In genomic region chr9:58539886-58540285, GRCm38 (mm10) we compare ENCODE assay signal across 8 mouse cellular contexts. TPM values are rescaled to one million over a fixed set of nuclear protein-coding genes. Genes with fewer than 3 reads are reported as not detected.
DNase-seq lines count a peak whose midpoint lies in the region; ATAC-seq and TF ChIP-seq lines count a peak whose summit lies in the region.

No protein-coding gene starts in this region.

- TF ChIP-seq EP300 in ES-Bruce4 (IDR thresholded peaks at IDR 0.05; ENCODE audit: insufficient read depth, low read depth, low read length): no peak

- H3K27me3 ChIP-seq in hindbrain, embryonic 10.5 days (ENCODE audit: insufficient read depth, poor library complexity, severe bottlenecking): no peaks in the 10 kb centered on the region
- no peaks in the 10 kb centered on the region for H3K27me3 ChIP-seq in hindbrain, embryonic 16.5 days (replicated peaks; ENCODE audit: control insufficient read depth, insufficient read depth, low read length)
- H3K27me3 ChIP-seq in ES-Bruce4 (ENCODE audit: control insufficient read depth, insufficient read depth, low read length, poor library complexity, severe bottlenecking): no peaks in the 10 kb centered on the region
- H3K27me3 ChIP-seq in forebrain, embryonic 12.5 days: no peaks in the 10 kb centered on the region
- no peaks in the 10 kb centered on the region for H3K27me3 ChIP-seq in midbrain, embryonic 16.5 days (ENCODE audit: control insufficient read depth, insufficient read depth, low read depth, low read length)

- intact Hi-C loops in left cerebral cortex, postnatal 25 days (cut with DNase I): loop anchor here (1.0 to 5.0 kb wide), 4 partner anchors 38 to 332 kb away; no protein-coding TSS in a partner anchor

- TF ChIP-seq POLR2A in ES-Bruce4 (IDR thresholded peaks at IDR 0.05; ENCODE audit: insufficient read depth, low read length): no peak

- peaks cover 18% of the 10 kb centered on the region for H3K4me1 ChIP-seq in hindbrain, embryonic 10.5 days (replicated peaks)
- peaks cover 11% of the 10 kb centered on the region for H3K4me1 ChIP-seq in hindbrain, embryonic 16.5 days (ENCODE audit: control insufficient read depth, insufficient read depth, low read depth, low read length)
- H3K4me1 ChIP-seq in ES-Bruce4 (ENCODE audit: control insufficient read depth, insufficient read depth, low read length): no peaks in the 10 kb centered on the region
- H3K4me1 ChIP-seq in forebrain, embryonic 12.5 days: peaks cover 6% of the 10 kb centered on the region; the same call in 1 of the 2 replicates
- H3K4me1 ChIP-seq in midbrain, embryonic 16.5 days (ENCODE audit: control insufficient read depth, insufficient read depth, low read length): peaks cover 4% of the 10 kb centered on the region; the same call in 1 of the 2 replicates

- H3K36me3 ChIP-seq in hindbrain, embryonic 10.5 days: peaks cover 28% of the 10 kb centered on the region
- peaks cover 11% of the 10 kb centered on the region for H3K36me3 ChIP-seq in hindbrain, embryonic 16.5 days (ENCODE audit: control insufficient read depth, insufficient read depth, low read length)
- H3K36me3 ChIP-seq in ES-Bruce4 (ENCODE audit: control insufficient read depth, insufficient read depth, low read length, poor library complexity, severe bottlenecking): no peaks in the 10 kb centered on the region
- peaks cover 25% of the 10 kb centered on the region for H3K36me3 ChIP-seq in forebrain, embryonic 12.5 days (replicated peaks)
- peaks cover 15% of the 10 kb centered on the region for H3K36me3 ChIP-seq in midbrain, embryonic 16.5 days (ENCODE audit: control insufficient read depth, insufficient read depth, low read length)

- H3K27ac ChIP-seq in hindbrain, embryonic 10.5 days: no peak overlapping the region
- no peak overlapping the region for H3K27ac ChIP-seq in hindbrain, embryonic 16.5 days (ENCODE audit: low read depth, low read length)
- no peak overlapping the region for H3K27ac ChIP-seq in ES-Bruce4 (ENCODE audit: insufficient read depth, low read length)
- H3K27ac ChIP-seq in forebrain, embryonic 12.5 days: no peak overlapping the region
- no peak overlapping the region for H3K27ac ChIP-seq in midbrain, embryonic 16.5 days (ENCODE audit: low read length)

- TF ChIP-seq CTCF in ES-Bruce4 (IDR thresholded peaks at IDR 0.05; ENCODE audit: low read depth, low read length): peak; percentile 43

- no peak overlapping the region for H3K4me2 ChIP-seq in hindbrain, embryonic 16.5 days (ENCODE audit: low read length)
- H3K4me2 ChIP-seq in forebrain, embryonic 12.5 days: no peak overlapping the region
- H3K4me2 ChIP-seq in midbrain, embryonic 16.5 days (ENCODE audit: low read length): no peak overlapping the region

- H3K4me3 ChIP-seq in hindbrain, embryonic 10.5 days: no peak overlapping the region
- no peak overlapping the region for H3K4me3 ChIP-seq in hindbrain, embryonic 16.5 days (ENCODE audit: low read length)
- no peak overlapping the region for H3K4me3 ChIP-seq in ES-Bruce4 (ENCODE audit: low read depth, low read length)
- H3K4me3 ChIP-seq in forebrain, embryonic 12.5 days (replicated peaks): no peak overlapping the region
- no peak overlapping the region for H3K4me3 ChIP-seq in midbrain, embryonic 16.5 days (ENCODE audit: low read depth, low read length)

- 48% methylated on average over 5 of the region's 5 CpGs for WGBS in hindbrain, embryonic 10.5 days
- 45% methylated on average over 5 of the region's 5 CpGs for WGBS in hindbrain, embryonic 16.5 days
- WGBS in forebrain, embryonic 12.5 days: 47% methylated on average over 5 of the region's 5 CpGs
- WGBS in midbrain, embryonic 16.5 days: 52% methylated on average over 5 of the region's 5 CpGs

- no peak overlapping the region for H3K9ac ChIP-seq in hindbrain, embryonic 16.5 days (ENCODE audit: low read depth, low read length)
- H3K9ac ChIP-seq in ES-Bruce4 (ENCODE audit: low read depth, poor library complexity, severe bottlenecking): no peak overlapping the region
- no peak overlapping the region for H3K9ac ChIP-seq in forebrain, embryonic 12.5 days
- H3K9ac ChIP-seq in midbrain, embryonic 16.5 days (ENCODE audit: low read depth, low read length): no peak overlapping the region

- H3K9me3 ChIP-seq in hindbrain, embryonic 10.5 days: no peaks in the 10 kb centered on the region
- no peaks in the 10 kb centered on the region for H3K9me3 ChIP-seq in hindbrain, embryonic 16.5 days (ENCODE audit: control insufficient read depth, low read length)
- H3K9me3 ChIP-seq in ES-Bruce4 (replicated peaks; ENCODE audit: control insufficient read depth, insufficient read depth, low read length, poor library complexity, severe bottlenecking): no peaks in the 10 kb centered on the region
- no peaks in the 10 kb centered on the region for H3K9me3 ChIP-seq in forebrain, embryonic 12.5 days
- H3K9me3 ChIP-seq in midbrain, embryonic 16.5 days (replicated peaks; ENCODE audit: control insufficient read depth, low read length, poor library complexity, severe bottlenecking): no peaks in the 10 kb centered on the region

- ATAC-seq in hindbrain, embryonic 16.5 days: no peak
- ATAC-seq in forebrain, embryonic 12.5 days (ENCODE audit: low FRiP score): 0 out of 2 replicates have a peak, but pooled peaks have one; percentile 27
- ATAC-seq in midbrain, embryonic 16.5 days: peak; percentile 66; the same call in 1 of the 2 replicates

- DNase-seq in hindbrain, embryonic 10.5 days (ENCODE audit: low spot score): peak; percentile 46
- DNase-seq in c-Kit-negative CD71-positive TER-119-positive erythroid progenitor cells, embryonic 14.5 days (ENCODE audit: low read depth, low spot score): peak; percentile 58
- peak; percentile 54 to 76 for DNase-seq in left cerebral cortex, postnatal 25 days (ENCODE audit: low spot score in 2 of 2)
- DNase-seq in thymus, postnatal 14 days: peak; percentile 61

RNA-seq across cellular contexts. Expression of gene Cd276, which starts 15.4 kb away (rescaled TPM):
- polyA plus RNA-seq in hindbrain, embryonic 10.5 days (2016; fragmentation: Nextera tagmentation; extraction: Ambion mirVana): 29.1 and 32.2 TPM in 2 replicates
- 24.6 and 33.7 TPM in 2 replicates for polyA plus RNA-seq in hindbrain, embryonic 16.5 days (2015; fragmentation: Nextera tagmentation; extraction: Ambion mirVana)
- polyA plus RNA-seq in ES-Bruce4 (2011; ENCODE audit: insufficient read depth, insufficient read length, low read depth, missing spikeins): 51.1 and 56.9 TPM in 2 replicates
- 32.2 and 35.9 TPM in 2 replicates for polyA plus RNA-seq in forebrain, embryonic 12.5 days (2016; fragmentation: Nextera tagmentation; extraction: Ambion mirVana)
- total RNA-seq in left cerebral cortex, postnatal 25 days (2021): 1 to 10 TPM; 8.2 to 8.7 TPM
- 28.9 and 30.9 TPM in 2 replicates for polyA plus RNA-seq in midbrain, embryonic 16.5 days (2015; fragmentation: Nextera tagmentation; extraction: Ambion mirVana)

RNA-seq across cellular contexts. Expression of gene Nptn, which starts 42.2 kb away (rescaled TPM):
- polyA plus RNA-seq in hindbrain, embryonic 10.5 days (2016; fragmentation: Nextera tagmentation; extraction: Ambion mirVana): 57.2 and 57.6 TPM in 2 replicates
- 216 and 258 TPM in 2 replicates for polyA plus RNA-seq in hindbrain, embryonic 16.5 days (2015; fragmentation: Nextera tagmentation; extraction: Ambion mirVana)
- polyA plus RNA-seq in ES-Bruce4 (2011; ENCODE audit: insufficient read depth, insufficient read length, low read depth, missing spikeins): 91.4 and 93.4 TPM in 2 replicates
- 69.6 and 71.6 TPM in 2 replicates for polyA plus RNA-seq in forebrain, embryonic 12.5 days (2016; fragmentation: Nextera tagmentation; extraction: Ambion mirVana)
- total RNA-seq in left cerebral cortex, postnatal 25 days (2021): 1,000 to 10,000 TPM; 1,057 to 1,077 TPM
- 174 and 197 TPM in 2 replicates for polyA plus RNA-seq in midbrain, embryonic 16.5 days (2015; fragmentation: Nextera tagmentation; extraction: Ambion mirVana)

RNA-seq across cellular contexts. Expression of gene Insyn1, which starts 51.5 kb away (rescaled TPM):
- 1.1 and 2.1 TPM in 2 replicates for polyA plus RNA-seq in hindbrain, embryonic 10.5 days (2016; fragmentation: Nextera tagmentation; extraction: Ambion mirVana)
- 8.5 and 9.6 TPM in 2 replicates for polyA plus RNA-seq in hindbrain, embryonic 16.5 days (2015; fragmentation: Nextera tagmentation; extraction: Ambion mirVana)
- polyA plus RNA-seq in ES-Bruce4 (2011; ENCODE audit: insufficient read depth, insufficient read length, low read depth, missing spikeins): 2.2 and 3.8 TPM in 2 replicates
- polyA plus RNA-seq in forebrain, embryonic 12.5 days (2016; fragmentation: Nextera tagmentation; extraction: Ambion mirVana): 4.0 and 4.7 TPM in 2 replicates
- 100 to 1,000 TPM; 221 to 222 TPM for total RNA-seq in left cerebral cortex, postnatal 25 days (2021)
- 6.7 and 7.2 TPM in 2 replicates for polyA plus RNA-seq in midbrain, embryonic 16.5 days (2015; fragmentation: Nextera tagmentation; extraction: Ambion mirVana)
